28 mouse cellular contexts compared by ENCODE assay signal in the genomic region with DNA sequence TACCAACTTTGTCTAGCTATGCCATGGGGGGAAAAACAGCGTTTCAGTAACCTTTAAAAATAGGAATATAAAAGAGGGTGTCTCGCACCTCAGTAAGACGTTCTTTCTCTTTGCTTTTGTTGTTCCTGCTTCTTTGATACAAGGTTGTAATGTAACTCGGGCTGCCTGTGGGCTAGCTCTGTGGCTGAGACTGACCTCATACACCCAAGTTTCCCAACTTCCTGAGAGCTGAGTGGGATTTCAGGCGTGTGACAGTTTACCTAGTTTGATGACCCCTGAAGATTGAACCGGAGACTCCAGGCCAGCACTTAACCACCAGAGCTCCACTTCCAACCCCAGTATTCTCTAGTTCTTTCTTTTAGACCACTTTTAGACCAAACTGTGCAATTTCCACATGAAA. TPM values are rescaled to one million over a fixed set of nuclear protein-coding genes. Genes with fewer than 3 reads are reported as not detected.
DNase-seq lines count a peak whose midpoint lies in the region; ATAC-seq and TF ChIP-seq lines count a peak whose summit lies in the region.
"Had no signal": no experiment of that assay in that cellular context is flagged by ENCODE, and none has a peak within 500 bp of the region (broad histone marks: within the 10 kb centered on the region; RNA-seq: fewer than 3 reads in every experiment).

No protein-coding gene starts in this region.

- H3K4me3 ChIP-seq in liver, postnatal 0 days (ENCODE audit: low read depth, low read length): no peak overlapping the region
- H3K4me3 ChIP-seq in liver, embryonic 11.5 days (ENCODE audit: low read depth, low read length): no peak overlapping the region
- H3K4me3 ChIP-seq: embryonic facial prominence, embryonic 12.5 days; embryonic facial prominence, embryonic 15.5 days; gastrocnemius, adult 2 months; heart, adult 2 months; heart, embryonic 10.5 days; heart, embryonic 13.5 days; hindbrain, embryonic 12.5 days; hindbrain, embryonic 15.5 days had no signal

- H3K27ac ChIP-seq in liver, postnatal 0 days (ENCODE audit: low read depth): no peak overlapping the region
- no peak overlapping the region for H3K27ac ChIP-seq in liver, embryonic 11.5 days (ENCODE audit: low read depth, low read length)
- H3K27ac ChIP-seq: embryonic facial prominence, embryonic 12.5 days; embryonic facial prominence, embryonic 15.5 days; gastrocnemius, adult 2 months; heart, adult 2 months; heart, embryonic 10.5 days; heart, embryonic 13.5 days; hindbrain, embryonic 12.5 days; hindbrain, embryonic 15.5 days had no signal

- H3K9me3 ChIP-seq in liver, postnatal 0 days (ENCODE audit: low read length): no peaks in the 10 kb centered on the region
- H3K9me3 ChIP-seq in liver, embryonic 11.5 days (ENCODE audit: control insufficient read depth, low read length): no peaks in the 10 kb centered on the region
- H3K9me3 ChIP-seq: embryonic facial prominence, embryonic 12.5 days; embryonic facial prominence, embryonic 15.5 days; heart, embryonic 10.5 days; heart, embryonic 13.5 days; hindbrain, embryonic 12.5 days; hindbrain, embryonic 15.5 days had no signal

- no peak for DNase-seq in liver, postnatal 0 days
- no peak for DNase-seq in liver, embryonic 11.5 days (ENCODE audit: low spot score)
- peak; percentile 75 for DNase-seq in 416B (ENCODE audit: low read depth)
- no peak for DNase-seq in thymus, postnatal 4 days
- DNase-seq in gastrocnemius, postnatal 4 days (ENCODE audit: low spot score in 2 of 2): no peak
- no peak for DNase-seq in T-cell, adult 2 months (ENCODE audit: low spot score)
- DNase-seq: adrenal gland, adult 2 months; adrenal gland, postnatal 14 days; B cell, adult 2 months; cerebellum, adult 18-20 months; cerebellum, adult 9-10 months; cerebellum, postnatal 14 days; forebrain, postnatal 0 days; gastrocnemius, adult 2 months; gastrocnemius, postnatal 14 days; heart, adult 2 months; heart, postnatal 14 days; heart, postnatal 4 days had no signal

- peak; percentile 38; the same call in 1 of the 2 replicates for ATAC-seq in liver, postnatal 0 days
- ATAC-seq in liver, embryonic 11.5 days (replicated peaks; ENCODE audit: low FRiP score): no peak
- peak; percentile 64; the same call in 1 of the 2 replicates for ATAC-seq in common myeloid progenitor, adult 5-6 weeks (replicated peaks; ENCODE audit: low read depth, poor library complexity, severe bottlenecking)
- ATAC-seq in megakaryocyte, adult 5-6 weeks (ENCODE audit: poor library complexity, severe bottlenecking): peak; percentile 59
- ATAC-seq: forebrain, embryonic 14.5 days; forebrain, postnatal 0 days; Patski had no signal

- no peak for TF ChIP-seq EP300 in liver, postnatal 0 days (IDR thresholded peaks at IDR 0.05; ENCODE audit: low read depth)

- TF ChIP-seq CTCF in liver, postnatal 0 days (IDR thresholded peaks at IDR 0.05; ENCODE audit: low read depth): no peak

- no peak overlapping the region for H3K9ac ChIP-seq in liver, postnatal 0 days (replicated peaks)
- no peak overlapping the region for H3K9ac ChIP-seq in liver, embryonic 11.5 days (ENCODE audit: low read depth, low read length)
- H3K9ac ChIP-seq: embryonic facial prominence, embryonic 12.5 days; embryonic facial prominence, embryonic 15.5 days; forebrain, postnatal 0 days; heart, embryonic 13.5 days; hindbrain, embryonic 12.5 days; hindbrain, embryonic 15.5 days had no signal

- no peaks in the 10 kb centered on the region for H3K27me3 ChIP-seq in liver, postnatal 0 days (ENCODE audit: insufficient read depth, low read length)
- no peaks in the 10 kb centered on the region for H3K27me3 ChIP-seq in liver, embryonic 11.5 days (replicated peaks; ENCODE audit: control insufficient read depth, insufficient read depth, low read length)
- H3K27me3 ChIP-seq: embryonic facial prominence, embryonic 12.5 days; embryonic facial prominence, embryonic 15.5 days; heart, embryonic 13.5 days; hindbrain, embryonic 12.5 days; hindbrain, embryonic 15.5 days had no signal

- 39% methylated on average over 6 of the region's 6 CpGs for WGBS in liver, postnatal 0 days (ENCODE audit: insufficient replicate concordance)
- 55% methylated on average over 6 of the region's 6 CpGs for WGBS in liver, embryonic 11.5 days

- H3K4me2 ChIP-seq in liver, postnatal 0 days (ENCODE audit: low read depth, low read length): no peak overlapping the region
- no peak overlapping the region for H3K4me2 ChIP-seq in liver, embryonic 11.5 days
- H3K4me2 ChIP-seq: embryonic facial prominence, embryonic 12.5 days; embryonic facial prominence, embryonic 15.5 days; heart, embryonic 13.5 days; hindbrain, embryonic 12.5 days; hindbrain, embryonic 15.5 days had no signal

- peaks cover 11% of the 10 kb centered on the region for H3K4me1 ChIP-seq in liver, postnatal 0 days (ENCODE audit: insufficient read depth)
- no peaks in the 10 kb centered on the region for H3K4me1 ChIP-seq in liver, embryonic 11.5 days (replicated peaks; ENCODE audit: control insufficient read depth, insufficient read depth, low read length)
- H3K4me1 ChIP-seq: hindbrain, embryonic 12.5 days had no signal

- no peaks in the 10 kb centered on the region for H3K36me3 ChIP-seq in liver, postnatal 0 days (replicated peaks; ENCODE audit: insufficient read depth, low read length)
- no peaks in the 10 kb centered on the region for H3K36me3 ChIP-seq in liver, embryonic 11.5 days (ENCODE audit: control insufficient read depth, insufficient read depth, low read length)
- H3K36me3 ChIP-seq: embryonic facial prominence, embryonic 12.5 days; embryonic facial prominence, embryonic 15.5 days; heart, embryonic 10.5 days; heart, embryonic 13.5 days; hindbrain, embryonic 12.5 days; hindbrain, embryonic 15.5 days had no signal

RNA-seq across cellular contexts. Expression of gene Cdc73, which starts 5.7 kb away (rescaled TPM):
- 8.1 and 8.2 TPM in 2 replicates for polyA plus RNA-seq in liver, postnatal 0 days (2015; fragmentation: Nextera tagmentation; extraction: Ambion mirVana)
- 15.9 and 18.7 TPM in 2 replicates for polyA plus RNA-seq in liver, embryonic 11.5 days (2014; fragmentation: Nextera tagmentation; extraction: Ambion mirVana)
- total RNA-seq in common myeloid progenitor, adult 5-6 weeks (2017): 13.2 and 24.6 TPM in 2 replicates
- 47.0 and 47.1 TPM in 2 replicates for total RNA-seq in megakaryocyte, adult 5-6 weeks (2015)
- total RNA-seq in megakaryocyte, adult 5-6 weeks (2017): 11.2 and 15.5 TPM in 2 replicates
- total RNA-seq in gastrocnemius, postnatal 4 days (2021): 10 to 100 TPM; 62.8 to 65.1 TPM

RNA-seq across cellular contexts. Expression of gene Glrx2, which starts 7.8 kb away (rescaled TPM):
- polyA plus RNA-seq in liver, postnatal 0 days (2015; fragmentation: Nextera tagmentation; extraction: Ambion mirVana): 64.8 and 70.2 TPM in 2 replicates
- 72.9 and 79.5 TPM in 2 replicates for polyA plus RNA-seq in liver, embryonic 11.5 days (2014; fragmentation: Nextera tagmentation; extraction: Ambion mirVana)
- 36.8 and 47.7 TPM in 2 replicates for total RNA-seq in common myeloid progenitor, adult 5-6 weeks (2017)
- 81.5 and 98.7 TPM in 2 replicates for total RNA-seq in megakaryocyte, adult 5-6 weeks (2015)
- total RNA-seq in megakaryocyte, adult 5-6 weeks (2017): 21.5 and 22.3 TPM in 2 replicates
- total RNA-seq in gastrocnemius, postnatal 4 days (2021): 10 to 100 TPM; 57.8 to 59.2 TPM
